Mouse (Mus musculus) embryonic facial prominence, embryonic 14.5 days (tissue): ENCODE data around the gene Cinp. TPM values are rescaled to one million over a fixed set of nuclear protein-coding genes. Genes with fewer than 3 reads are reported as not detected.

Source experiments
- ATAC-seq: fragments of 200-750 bp; cut with Nextera tagmentation; 2 replicates; pipeline ENCODE4 v1.8.0; 2017; ENCODE audit warnings: low read depth, moderate number of reproducible peaks, moderate TSS enrichment
- DNase-seq: peaks from one replicate; pipeline ENCODE4 v3.0.0-alpha.2; 2015; ENCODE audit warnings: low spot score
- H3K27ac ChIP-seq: fragments of 300-500 bp; sonication (generic); replicated peaks from 2 replicates; pipeline ENCODE4 v1.5.1; 2014; ENCODE audit warnings: low read depth, mild to moderate bottlenecking, low read length, moderate library complexity
- H3K27me3 ChIP-seq: fragments of 300-500 bp; sonication (generic); replicated peaks from 2 replicates; pipeline ENCODE4 v1.6.1; 2014; ENCODE audit warnings: low read length; ENCODE audit not compliant: control insufficient read depth, insufficient read depth
- H3K36me3 ChIP-seq: fragments of 300-500 bp; sonication (generic); 2 replicates; pipeline ENCODE4 v1.6.1; 2014; ENCODE audit warnings: low read length, mixed read lengths; ENCODE audit not compliant: control insufficient read depth, insufficient read depth
- H3K4me1 ChIP-seq: fragments of 300-500 bp; sonication (generic); 2 replicates; pipeline ENCODE4 v1.6.1; 2014; ENCODE audit warnings: antibody characterized with exemption, low read length; ENCODE audit not compliant: control insufficient read depth, insufficient read depth
- H3K4me2 ChIP-seq: fragments of 300-500 bp; sonication (generic); 2 replicates; pipeline ENCODE4 v1.6.1; 2014; ENCODE audit warnings: low read depth, mild to moderate bottlenecking, low read length, moderate library complexity, mixed read lengths
- H3K4me3 ChIP-seq: fragments of 300-500 bp; sonication (generic); 2 replicates; pipeline ENCODE4 v1.5.1; 2014; ENCODE audit warnings: low read depth, mild to moderate bottlenecking, low read length
- H3K9ac ChIP-seq: fragments of 300-500 bp; sonication (generic); 2 replicates; pipeline ENCODE4 v1.6.1; 2014; ENCODE audit warnings: low read depth, mild to moderate bottlenecking, low read length, moderate library complexity, mixed read lengths
- H3K9me3 ChIP-seq: fragments of 300-500 bp; sonication (generic); 2 replicates; pipeline ENCODE4 v1.6.1; 2016; ENCODE audit warnings: low read length; ENCODE audit not compliant: control insufficient read depth
- WGBS: fragments of 180-500 bp; shearing (Covaris S2); extraction: QIAGEN DNeasy Blood & Tissue Kit; methylation state at CpG from one replicate; pipeline ENCODE4 v1.1.7; 2014; 5-methylcytosine and 5-hydroxymethylcytosine counted together
- polyA plus RNA-seq: library from polyadenylated mRNA; unstranded; fragments of >200 nt; fragmentation: Nextera tagmentation; extraction: Ambion mirVana; gene quantifications from 2 replicates; pipeline ENCODE4 v1.2.1, GENCODE M21; 2014

Cinp gene
- polyA plus RNA-seq, 1 experiment from 2014 or later, result 75.0 TPM

DNA sequence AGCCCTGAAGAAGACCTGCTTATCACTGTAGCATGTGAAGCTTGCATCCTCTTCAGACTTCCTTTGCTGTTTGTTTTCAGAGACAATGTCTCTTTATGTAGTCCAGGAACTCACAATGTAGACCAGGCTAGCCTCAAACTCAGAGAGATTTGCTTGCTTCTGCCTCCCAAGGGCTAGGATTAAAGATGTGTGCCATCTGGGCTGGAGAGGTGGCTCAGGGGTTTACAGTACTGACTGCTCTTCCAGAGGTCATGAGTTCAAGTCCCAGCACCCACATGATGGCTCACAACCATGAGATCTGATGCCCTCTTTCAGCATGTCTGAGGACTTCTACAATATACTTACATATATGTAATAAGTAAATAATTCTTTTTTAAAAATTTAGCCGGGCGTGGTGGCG, 53.8 kb downstream of the Cinp start:
- H3K9ac ChIP-seq, result no peak overlapping the region
- no peaks in the 10 kb centered on the region for H3K27me3 ChIP-seq
- WGBS, result 93% methylated on average over 3 of the region's 3 CpGs
- no peaks in the 10 kb centered on the region for H3K36me3 ChIP-seq
- no peak overlapping the region for H3K4me3 ChIP-seq
- H3K4me2 ChIP-seq, result no peak overlapping the region
- no peak for ATAC-seq
- no peak overlapping the region for H3K27ac ChIP-seq
- peaks cover 10% of the 10 kb centered on the region for H3K4me1 ChIP-seq
- no peak for DNase-seq
- H3K9me3 ChIP-seq, result no peaks in the 10 kb centered on the region

GRCm38 (mm10) chr12:110830293-110831024, 58.5 kb downstream of the Cinp start:
- Histone ChIP-seq H3K4me2 (no peak overlapping the region), H3K4me1 (no peaks in the 10 kb centered on the region), H3K4me3 (no peak overlapping the region), H3K36me3 (no peaks in the 10 kb centered on the region), H3K9ac (no peak overlapping the region), H3K27me3 (no peaks in the 10 kb centered on the region), H3K27ac (no peak overlapping the region), H3K9me3 (no peaks in the 10 kb centered on the region)
- no peak for DNase-seq
- ATAC-seq, result no peak
- 91% methylated on average over 9 of the region's 11 CpGs for WGBS

DNA sequence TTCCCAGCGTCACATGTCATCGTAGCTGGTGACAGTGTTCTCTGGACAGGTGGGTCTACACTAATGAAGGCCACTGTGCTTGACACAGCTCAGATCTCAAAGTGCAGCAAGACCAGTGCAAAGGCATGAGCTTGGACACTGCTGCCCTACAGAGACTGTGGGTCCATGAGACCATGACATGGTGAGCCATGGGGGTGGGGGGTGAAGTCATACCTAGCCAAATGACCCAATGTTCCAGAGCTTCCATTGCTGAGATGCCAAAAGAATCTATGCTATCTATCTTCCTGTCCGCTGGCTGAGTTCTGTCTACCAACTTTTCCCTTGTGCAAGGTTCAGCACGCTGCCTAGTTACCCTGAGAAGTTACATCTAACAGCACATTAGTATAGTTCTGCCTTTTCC, 60.0 kb downstream of the Cinp start:
- H3K36me3 ChIP-seq, result no peaks in the 10 kb centered on the region
- WGBS, result 94% methylated on average over 4 of the region's 4 CpGs
- no peak overlapping the region for H3K9ac ChIP-seq
- ATAC-seq (no peak), DNase-seq (no peak)
- H3K9me3 ChIP-seq, result no peaks in the 10 kb centered on the region
- H3K27ac ChIP-seq, result no peak overlapping the region
- no peaks in the 10 kb centered on the region for H3K27me3 ChIP-seq
- no peak overlapping the region for H3K4me2 ChIP-seq
- H3K4me1 ChIP-seq, result no peaks in the 10 kb centered on the region
- H3K4me3 ChIP-seq, result no peak overlapping the region

Other genes with a start within 250 kb of the Cinp start
- not detected in 2 replicates for gene 1700001K19Rik, start 206.5 kb downstream of the Cinp start, polyA plus RNA-seq
- gene Hsp90aa1, start 186.4 kb downstream of the Cinp start, polyA plus RNA-seq, result 763 and 873 TPM in 2 replicates
- 18.3 and 21.1 TPM in 2 replicates for gene Wdr20, start 151.2 kb downstream of the Cinp start, polyA plus RNA-seq
- gene Mok, start 48.2 kb downstream of the Cinp start, polyA plus RNA-seq, result 5.3 and 6.1 TPM in 2 replicates
- 2.4 and 4.1 TPM in 2 replicates for gene Zfp839, start 38.9 kb downstream of the Cinp start, polyA plus RNA-seq
- gene Tecpr2, start 119 bp upstream of the Cinp start, polyA plus RNA-seq, result 4.3 TPM in 2 replicates
- gene Ankrd9, start 89.9 kb upstream of the Cinp start, polyA plus RNA-seq, result 11.1 and 13.2 TPM in 2 replicates
- 16.8 and 18.0 TPM in 2 replicates for gene Rcor1, start 150.2 kb upstream of the Cinp start, polyA plus RNA-seq